Mouse (Mus musculus) thymus, adult 2 months (tissue): ENCODE data around the gene Gin1. TPM values are rescaled to one million over a fixed set of nuclear protein-coding genes. Genes with fewer than 3 reads are reported as not detected.

Experiments
- DNase-seq: peaks from one replicate; pipeline ENCODE4 v3.0.0; 2021
- H3K27ac ChIP-seq: fragments of 200-500 bp; 2 replicates; pipeline ENCODE4 v1.5.1; 2012; ENCODE audit warnings: low read length, control low read depth; ENCODE audit not compliant: control insufficient read depth, insufficient read depth
- H3K27me3 ChIP-seq: fragments of 200-500 bp; 2 replicates; pipeline ENCODE4 v1.6.1; 2012; ENCODE audit warnings: mild to moderate bottlenecking, low read length, moderate library complexity, mixed read lengths; ENCODE audit not compliant: control insufficient read depth, insufficient read depth
- H3K36me3 ChIP-seq: fragments of 200-500 bp; 2 replicates; pipeline ENCODE4 v1.6.1; 2012; ENCODE audit warnings: mild to moderate bottlenecking, low read length, moderate library complexity; ENCODE audit not compliant: control insufficient read depth, insufficient read depth
- H3K4me1 ChIP-seq: fragments of 200-500 bp; replicated peaks from 2 replicates; pipeline ENCODE4 v1.6.1; 2012; ENCODE audit warnings: low read length; ENCODE audit not compliant: control insufficient read depth, insufficient read depth
- H3K4me3 ChIP-seq: fragments of 200-500 bp; 2 replicates; pipeline ENCODE4 v1.5.1; 2012; ENCODE audit warnings: mild to moderate bottlenecking, low read length, control low read depth, moderate library complexity; ENCODE audit not compliant: control insufficient read depth, insufficient read depth
- CTCF ChIP-seq: fragments of 200-500 bp; IDR thresholded peaks from 2 replicates; pipeline ENCODE4 v1.5.1; 2012; ENCODE audit warnings: mild to moderate bottlenecking, control low read depth, low read length, moderate library complexity, borderline replicate concordance; ENCODE audit not compliant: control insufficient read depth, poor library complexity, insufficient read depth; ENCODE audit errors: extremely low read depth
- POLR2A ChIP-seq: fragments of 200-500 bp; IDR thresholded peaks from 2 replicates; pipeline ENCODE4 v1.6.1; 2012; ENCODE audit warnings: mild to moderate bottlenecking, low read length, control low read depth, moderate library complexity; ENCODE audit not compliant: control insufficient read depth, poor library complexity, insufficient read depth; ENCODE audit errors: extremely low read depth
- WGBS: fragments of 180-500 bp; shearing (Covaris S2); methylation state at CpG from one replicate; pipeline ENCODE4 v1.1.7; 2018; 5-methylcytosine and 5-hydroxymethylcytosine counted together
- polyA plus RNA-seq: library from polyadenylated mRNA; depleted of rRNA; stranded (reverse); fragments of >200 nt; gene quantifications from 2 replicates; pipeline ENCODE4 v1.2.3, GENCODE M21; 2012; rRNA removed

Gene Gin1
- 3.5 and 4.4 TPM in 2 replicates for polyA plus RNA-seq

GRCm38 (mm10) chr1:97769904-97770753, at the start of gene Gin1, which contains the start of gene Ppip5k2:
Gene Gin1 (plus strand): TSS chr1:97770172.
Gene Ppip5k2 (minus strand): TSS chr1:97770411.
- no peaks in the 10 kb centered on the region for H3K27me3 ChIP-seq
- under 1% methylated on average over 66 of the region's 66 CpGs for WGBS
- H3K27ac ChIP-seq = peak within 1 kb of the TSS; percentile 70
- no peaks in the 10 kb centered on the region for H3K4me1 ChIP-seq
- DNase-seq = peak; percentile 92
- H3K36me3 ChIP-seq = no peaks in the 10 kb centered on the region
- H3K4me3 ChIP-seq = peak within 1 kb of the TSS; percentile 76
- 0 out of 2 replicates have a peak, but pooled peaks have one; percentile 11 for TF ChIP-seq CTCF
- TF ChIP-seq POLR2A = peak; percentile 59; the same call in 1 of the 2 replicates

DNA sequence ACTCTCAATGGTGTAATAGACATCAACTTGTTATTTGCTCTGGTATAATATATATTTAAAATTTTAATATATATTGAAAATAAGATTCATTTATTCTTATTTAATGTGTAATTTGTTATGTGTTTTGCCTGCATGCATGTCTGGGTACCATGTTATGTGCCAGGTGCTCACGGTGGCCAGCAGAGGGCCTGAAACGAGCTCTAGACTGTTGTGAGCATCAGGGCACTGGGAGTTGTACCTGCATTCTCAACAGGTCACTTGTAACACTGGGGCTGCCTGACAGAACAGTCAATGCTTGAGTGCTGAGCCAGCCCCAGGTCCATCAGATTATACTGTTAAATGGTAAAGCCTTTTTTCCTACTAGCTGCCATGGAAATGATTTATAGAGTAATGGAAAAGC, 43.2 kb upstream of the Gin1 start:
- no peak for TF ChIP-seq POLR2A
- no peak for TF ChIP-seq CTCF
- H3K4me3 ChIP-seq = no peak overlapping the region
- WGBS = 85% methylated on average over 2 of the region's 2 CpGs
- no peak for DNase-seq
- no peak overlapping the region for H3K27ac ChIP-seq
- H3K4me1 ChIP-seq = no peaks in the 10 kb centered on the region
- H3K36me3 ChIP-seq = peaks cover 21% of the 10 kb centered on the region
- no peaks in the 10 kb centered on the region for H3K27me3 ChIP-seq

- Histone ChIP-seq H3K36me3 (peaks cover 28% of the 10 kb centered on the region), H3K4me3 (no peak overlapping the region), H3K4me1 (no peaks in the 10 kb centered on the region), H3K27me3 (no peaks in the 10 kb centered on the region), H3K27ac (no peak overlapping the region)
- no peak for DNase-seq
- WGBS = 72% methylated on average over 1 of the region's 1 CpGs
- TF ChIP-seq POLR2A = no peak
- no peak for TF ChIP-seq CTCF
Observed at GRCm38 (mm10) chr1:97729339-97729738, 40.6 kb upstream of the Gin1 start.

- H3K4me3 ChIP-seq = no peak overlapping the region
- no peak for TF ChIP-seq POLR2A
- no peak for TF ChIP-seq CTCF
- no peak for DNase-seq
- WGBS = 95% methylated on average over 1 of the region's 1 CpGs
- no peaks in the 10 kb centered on the region for H3K27me3 ChIP-seq
- H3K36me3 ChIP-seq = peaks cover 44% of the 10 kb centered on the region
- H3K27ac ChIP-seq = no peak overlapping the region
- H3K4me1 ChIP-seq = no peaks in the 10 kb centered on the region
Observed at GRCm38 (mm10) chr1:97743063-97743462, 26.9 kb upstream of the Gin1 start.

GRCm38 (mm10) chr1:97745712-97746111, 24.3 kb upstream of the Gin1 start:
- no peak overlapping the region for H3K4me3 ChIP-seq
- no peaks in the 10 kb centered on the region for H3K27me3 ChIP-seq
- TF ChIP-seq CTCF (no peak), POLR2A (no peak)
- H3K36me3 ChIP-seq = peaks cover 42% of the 10 kb centered on the region
- no peak overlapping the region for H3K27ac ChIP-seq
- 99% methylated on average over 4 of the region's 4 CpGs for WGBS
- DNase-seq = no peak
- H3K4me1 ChIP-seq = no peaks in the 10 kb centered on the region

GRCm38 (mm10) chr1:97746261-97746660, 23.7 kb upstream of the Gin1 start:
- no peak overlapping the region for H3K27ac ChIP-seq
- no peak for DNase-seq
- 98% methylated on average over 7 of the region's 7 CpGs for WGBS
- H3K27me3 ChIP-seq = no peaks in the 10 kb centered on the region
- TF ChIP-seq CTCF (no peak), POLR2A (no peak)
- no peaks in the 10 kb centered on the region for H3K4me1 ChIP-seq
- peaks cover 42% of the 10 kb centered on the region for H3K36me3 ChIP-seq
- H3K4me3 ChIP-seq = no peak overlapping the region

GRCm38 (mm10) chr1:97748163-97748562, 21.8 kb upstream of the Gin1 start:
- no peak overlapping the region for H3K27ac ChIP-seq
- 99% methylated on average over 3 of the region's 3 CpGs for WGBS
- DNase-seq = no peak
- H3K4me3 ChIP-seq = no peak overlapping the region
- TF ChIP-seq POLR2A = no peak
- no peak for TF ChIP-seq CTCF
- no peaks in the 10 kb centered on the region for H3K27me3 ChIP-seq
- peaks cover 47% of the 10 kb centered on the region for H3K36me3 ChIP-seq
- H3K4me1 ChIP-seq = no peaks in the 10 kb centered on the region
